Mouse (Mus musculus) heart, embryonic 10.5 days (tissue): Measurements from ENCODE around the gene Acmsd. TPM values are rescaled to one million over a fixed set of nuclear protein-coding genes. Genes with fewer than 3 reads are reported as not detected.

Experiments used
- polyA plus RNA-seq: library from polyadenylated mRNA; unstranded; fragments of >200 nt; fragmentation: Nextera tagmentation; extraction: Ambion mirVana; gene quantifications from 2 replicates; pipeline ENCODE4 v1.2.1, GENCODE M21; 2016

Gene Acmsd
- polyA plus RNA-seq, 1 experiment from 2014 or later = 0.58 TPM

Other genes starting within 250 kb of the Acmsd start
- 27.6 and 29.7 TPM in 2 replicates for gene Tmem163, start 49.9 kb upstream of the Acmsd start, polyA plus RNA-seq
- 76.8 and 85.1 TPM in 2 replicates for gene Ccnt2, start 44.8 kb downstream of the Acmsd start, polyA plus RNA-seq
- gene Map3k19, start 125.6 kb downstream of the Acmsd start, polyA plus RNA-seq = 0.04 TPM in 1 of 2 replicates, not detected in the other
- gene Rab3gap1, start 139.4 kb downstream of the Acmsd start, polyA plus RNA-seq = 19.2 and 27.1 TPM in 2 replicates